Mouse (Mus musculus) heart, embryonic 16.5 days (tissue): ENCODE data around the gene Galr2. TPM values are rescaled to one million over a fixed set of nuclear protein-coding genes. Genes with fewer than 3 reads are reported as not detected.

Experiments used
- ATAC-seq: fragments of 200-750 bp; cut with Nextera tagmentation; replicated peaks from 2 replicates; pipeline ENCODE4 v1.8.0; 2017; ENCODE audit warnings: moderate number of reproducible peaks; ENCODE audit not compliant: insufficient read depth, low FRiP score; ENCODE audit errors: extremely low read depth
- H3K27ac ChIP-seq: fragments of 300-500 bp; sonication (generic); 2 replicates; pipeline ENCODE4 v1.5.1; 2014; ENCODE audit warnings: mild to moderate bottlenecking, low read length, control low read depth, moderate library complexity
- H3K27me3 ChIP-seq: fragments of 300-500 bp; sonication (generic); 2 replicates; pipeline ENCODE4 v1.6.1; 2014; ENCODE audit warnings: low read length, mixed read lengths; ENCODE audit not compliant: control insufficient read depth, insufficient read depth
- H3K36me3 ChIP-seq: fragments of 300-500 bp; sonication (generic); 2 replicates; pipeline ENCODE4 v1.6.1; 2014; ENCODE audit not compliant: control insufficient read depth, insufficient read depth
- H3K4me1 ChIP-seq: fragments of 300-500 bp; sonication (generic); 2 replicates; pipeline ENCODE4 v1.6.1; 2014; ENCODE audit warnings: low read length, mixed read lengths; ENCODE audit not compliant: control insufficient read depth, insufficient read depth
- H3K4me2 ChIP-seq: fragments of 300-500 bp; sonication (generic); 2 replicates; pipeline ENCODE4 v1.6.1; 2014; ENCODE audit warnings: low read depth, mild to moderate bottlenecking, control low read depth, low read length
- H3K4me3 ChIP-seq: fragments of 300-500 bp; sonication (generic); 2 replicates; pipeline ENCODE4 v1.5.1; 2014; ENCODE audit warnings: mild to moderate bottlenecking, control low read depth, low read length
- H3K9ac ChIP-seq: fragments of 300-500 bp; sonication (generic); 2 replicates; pipeline ENCODE4 v1.6.1; 2014; ENCODE audit warnings: low read length, control low read depth
- H3K9me3 ChIP-seq: fragments of 300-500 bp; sonication (generic); replicated peaks from 2 replicates; pipeline ENCODE4 v1.6.1; 2016; ENCODE audit warnings: low read length; ENCODE audit not compliant: control insufficient read depth
- WGBS: fragments of 180-500 bp; shearing (Covaris S2); extraction: QIAGEN DNeasy Blood & Tissue Kit; methylation state at CpG from one replicate; pipeline ENCODE4 v1.1.7; 2014; 5-methylcytosine and 5-hydroxymethylcytosine counted together
- polyA plus RNA-seq: library from polyadenylated mRNA; unstranded; fragments of >200 nt; fragmentation: Nextera tagmentation; extraction: Ambion mirVana; gene quantifications from 2 replicates; pipeline ENCODE4 v1.2.1, GENCODE M21; 2015

The Galr2 gene
- polyA plus RNA-seq, 1 experiment from 2014 or later: 0.11 TPM

DNA sequence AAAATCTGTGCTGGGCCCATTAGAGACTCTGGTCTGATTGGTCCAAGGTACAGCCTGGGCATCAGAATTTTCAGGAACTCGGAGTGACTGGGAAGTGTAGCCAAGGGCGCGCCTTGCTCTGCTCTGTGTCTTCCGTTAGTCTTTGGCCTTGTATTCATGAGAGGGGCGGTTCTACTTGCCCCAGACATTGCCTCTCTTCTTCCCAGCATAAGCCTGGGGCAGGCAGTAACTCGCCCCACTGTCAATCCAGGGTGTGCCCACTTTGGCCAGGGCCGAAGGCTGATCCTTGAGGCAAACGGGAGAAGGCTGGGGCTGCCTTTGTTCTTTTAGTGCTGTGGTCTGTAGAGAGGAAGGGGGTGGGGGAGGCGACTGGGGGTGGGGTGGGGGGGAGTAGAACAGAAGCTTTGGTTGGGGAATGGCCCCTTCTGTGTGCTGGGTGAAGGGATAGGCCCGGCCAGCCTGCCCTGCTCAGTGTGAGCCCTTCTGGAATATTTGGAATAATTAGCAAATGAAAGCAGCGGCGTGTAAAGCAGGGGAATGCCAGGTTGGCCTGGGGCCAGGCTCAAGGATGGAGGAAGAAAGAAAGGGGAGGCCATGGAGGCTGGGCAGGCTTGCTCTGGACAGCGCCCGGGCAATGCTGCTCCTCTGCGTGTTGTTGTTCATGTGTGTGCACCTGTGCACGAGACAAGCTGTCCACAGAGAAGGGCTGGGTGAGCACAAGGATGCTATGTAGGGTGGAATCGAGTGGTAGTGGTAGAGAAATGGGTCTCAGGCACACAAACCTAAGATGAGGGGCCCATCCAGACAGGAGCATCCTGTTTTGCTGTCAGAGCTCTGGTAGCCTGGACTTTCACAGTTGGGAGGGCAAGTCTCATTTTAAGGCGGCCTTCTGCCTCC lies 48.8 kb downstream of the Galr2 start:
- peaks cover 17% of the 10 kb centered on the region for H3K27me3 ChIP-seq
- no peak overlapping the region for H3K4me3 ChIP-seq
- peak overlapping the region; percentile 42; the same call in 1 of the 2 replicates for H3K9ac ChIP-seq
- no peaks in the 10 kb centered on the region for H3K9me3 ChIP-seq
- peak; percentile 30; the same call in 1 of the 2 replicates for ATAC-seq
- WGBS: 54% methylated on average over 18 of the region's 18 CpGs
- no peaks in the 10 kb centered on the region for H3K36me3 ChIP-seq
- no peak overlapping the region for H3K4me2 ChIP-seq
- no peak overlapping the region for H3K27ac ChIP-seq
- H3K4me1 ChIP-seq: peaks cover 3% of the 10 kb centered on the region; the same call in 1 of the 2 replicates

DNA sequence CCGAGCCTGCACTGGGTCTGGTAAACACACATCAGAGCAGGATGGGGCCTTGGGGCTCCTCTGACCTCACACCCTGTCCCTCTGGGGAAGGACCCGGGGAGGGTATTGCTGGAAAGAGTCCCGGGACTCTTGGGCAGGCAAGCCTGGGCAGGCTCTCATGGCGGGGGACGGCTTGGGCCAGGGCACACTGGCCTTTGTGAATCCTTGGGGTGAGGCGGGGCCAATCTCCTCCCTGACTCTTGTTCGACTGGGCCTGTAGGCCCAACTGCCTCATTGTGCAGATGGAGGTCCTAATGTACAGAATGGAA lies 49.4 kb downstream of the Galr2 start:
- Histone ChIP-seq H3K27me3 (peaks cover 23% of the 10 kb centered on the region), H3K9ac (no peak overlapping the region), H3K4me3 (no peak overlapping the region), H3K27ac (no peak overlapping the region), H3K36me3 (no peaks in the 10 kb centered on the region), H3K4me1 (peaks cover 3% of the 10 kb centered on the region; the same call in 1 of the 2 replicates), H3K9me3 (no peaks in the 10 kb centered on the region), H3K4me2 (no peak overlapping the region)
- 77% methylated on average over 7 of the region's 7 CpGs for WGBS
- ATAC-seq: no peak

DNA sequence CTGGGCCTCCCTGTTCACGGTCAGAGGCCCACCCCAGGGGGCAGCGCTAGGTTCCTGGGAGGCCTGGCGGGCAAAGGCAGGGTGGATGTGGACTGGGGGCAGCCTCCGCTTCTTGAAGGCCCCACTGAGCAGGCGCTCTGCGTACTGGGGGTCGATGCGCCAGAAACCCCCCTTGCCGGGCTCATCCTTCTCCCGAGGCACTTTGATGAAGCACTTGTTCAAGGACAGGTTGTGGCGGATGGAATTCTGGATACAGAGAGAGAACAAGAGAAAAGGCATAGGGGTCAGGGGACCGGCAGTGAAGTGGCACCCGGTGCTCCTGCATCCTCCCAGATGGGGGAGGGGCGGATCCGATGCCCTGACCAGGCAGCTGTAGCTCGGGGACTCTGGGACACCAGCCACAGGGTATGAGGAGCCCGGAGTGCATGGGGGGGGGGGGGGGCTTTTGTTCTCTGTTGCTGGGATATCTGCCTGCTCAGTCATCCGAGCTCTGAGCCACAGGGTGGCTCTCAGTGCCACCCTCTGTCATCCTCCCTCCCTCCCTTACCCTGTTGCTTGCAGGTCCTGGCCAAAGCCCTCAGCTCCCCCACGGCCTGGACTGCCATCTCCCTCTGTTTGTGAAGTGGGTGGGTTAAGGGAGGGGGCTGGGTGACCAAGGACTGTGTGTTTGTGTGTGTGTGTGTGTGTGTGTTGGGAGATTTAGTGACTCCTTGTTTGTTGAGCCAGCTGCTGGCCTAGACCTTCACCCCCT lies 51.7 kb downstream of the Galr2 start:
- Histone ChIP-seq H3K4me3 (no peak overlapping the region), H3K9me3 (no peaks in the 10 kb centered on the region), H3K4me1 (peaks cover 7% of the 10 kb centered on the region), H3K27me3 (peaks cover 23% of the 10 kb centered on the region), H3K36me3 (no peaks in the 10 kb centered on the region), H3K9ac (no peak overlapping the region), H3K4me2 (no peak overlapping the region), H3K27ac (no peak overlapping the region)
- ATAC-seq: no peak
- 51% methylated on average over 19 of the region's 19 CpGs for WGBS

DNA sequence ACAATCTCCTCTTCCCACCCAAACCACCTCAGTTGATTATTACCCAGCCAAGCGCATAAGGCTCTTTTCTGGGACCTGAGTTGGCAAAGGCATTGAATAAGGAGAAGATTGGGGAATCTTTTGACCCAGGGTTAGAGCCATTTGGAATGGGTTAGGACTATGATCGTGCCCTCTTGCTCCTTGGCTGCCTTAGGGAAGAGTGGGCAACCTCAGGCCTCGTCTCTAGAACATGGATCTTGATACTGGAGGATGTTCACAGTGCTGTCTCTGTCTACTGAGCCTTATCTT lies 52.2 kb downstream of the Galr2 start:
- no peak for ATAC-seq
- Histone ChIP-seq H3K4me1 (peaks cover 7% of the 10 kb centered on the region), H3K36me3 (no peaks in the 10 kb centered on the region), H3K9me3 (no peaks in the 10 kb centered on the region), H3K27me3 (peaks cover 23% of the 10 kb centered on the region), H3K4me3 (no peak overlapping the region), H3K9ac (no peak overlapping the region), H3K4me2 (no peak overlapping the region), H3K27ac (no peak overlapping the region)
- 88% methylated on average over 3 of the region's 3 CpGs for WGBS

Other genes with a start within 250 kb of the Galr2 start
- gene Unc13d, start 203.0 kb upstream of the Galr2 start, polyA plus RNA-seq: 3.2 and 5.9 TPM in 2 replicates
- gene Wbp2, start 193.9 kb upstream of the Galr2 start, polyA plus RNA-seq: 143 and 153 TPM in 2 replicates
- gene Trim47, start 153.7 kb upstream of the Galr2 start, polyA plus RNA-seq: 79.8 and 89.2 TPM in 2 replicates
- gene Trim65, start 149.8 kb upstream of the Galr2 start, polyA plus RNA-seq: 5.3 and 6.5 TPM in 2 replicates
- gene Mrpl38, start 142.1 kb upstream of the Galr2 start, polyA plus RNA-seq: 102 and 106 TPM in 2 replicates
- gene Fbf1, start 112.8 kb upstream of the Galr2 start, polyA plus RNA-seq: 20.8 and 23.7 TPM in 2 replicates
- gene Ten1, start 82.1 kb upstream of the Galr2 start, polyA plus RNA-seq: 76.0 and 84.5 TPM in 2 replicates
- 38.6 and 40.5 TPM in 2 replicates for gene Acox1, start 81.9 kb upstream of the Galr2 start, polyA plus RNA-seq
- gene Evpl, start 42.9 kb upstream of the Galr2 start, polyA plus RNA-seq: 1.2 TPM in 2 replicates
- gene Srp68, start 6.7 kb upstream of the Galr2 start, polyA plus RNA-seq: 65.9 and 72.3 TPM in 2 replicates
- gene Exoc7, start 26.3 kb downstream of the Galr2 start, polyA plus RNA-seq: 50.2 and 54.6 TPM in 2 replicates
- 2.0 and 4.3 TPM in 2 replicates for gene Foxj1, start 54.5 kb downstream of the Galr2 start, polyA plus RNA-seq
- gene Rnf157, start 132.1 kb downstream of the Galr2 start, polyA plus RNA-seq: 7.8 and 11.6 TPM in 2 replicates
- 29.2 and 35.4 TPM in 2 replicates for gene Ubald2, start 153.2 kb downstream of the Galr2 start, polyA plus RNA-seq
- 0.07 TPM in 1 of 2 replicates, not detected in the other for gene Qrich2, start 185.3 kb downstream of the Galr2 start, polyA plus RNA-seq
- 98.6 and 99.1 TPM in 2 replicates for gene Prpsap1, start 213.3 kb downstream of the Galr2 start, polyA plus RNA-seq
- 3.6 and 4.5 TPM in 2 replicates for gene Sphk1, start 250.0 kb downstream of the Galr2 start, polyA plus RNA-seq